Mouse (Mus musculus) spleen, postnatal 4 days (tissue): ENCODE results near the gene Nrxn1.

Source experiments
- DNase-seq, 2 experiments: peaks; one replicate each; pipeline ENCODE4 v3.0.0; 2022; ENCODE audit warnings: low spot score in 2 of 2

Gene Nrxn1

GRCm38 (mm10) chr17:90086826-90087225 lies 1006.0 kb downstream of the Nrxn1 start:
- no peak for DNase-seq

- DNase-seq, result no peak
Observed at GRCm38 (mm10) chr17:90079003-90079402, 1013.9 kb downstream of the Nrxn1 start.

- DNase-seq, result no peak
Observed at GRCm38 (mm10) chr17:90078488-90078887, 1014.4 kb downstream of the Nrxn1 start.

- DNase-seq, result no peak
Observed at GRCm38 (mm10) chr17:90062866-90063265, 1030.0 kb downstream of the Nrxn1 start.

- DNase-seq, result no peak
Observed at GRCm38 (mm10) chr17:90060872-90061271, 1032.0 kb downstream of the Nrxn1 start.

- no peak for DNase-seq
Observed at GRCm38 (mm10) chr17:90060168-90060567, 1032.7 kb downstream of the Nrxn1 start.

- no peak for DNase-seq
Observed at GRCm38 (mm10) chr17:90059320-90060111, 1033.4 kb downstream of the Nrxn1 start.

- DNase-seq, result no peak
Observed at GRCm38 (mm10) chr17:90054312-90054711, 1038.6 kb downstream of the Nrxn1 start.

GRCm38 (mm10) chr17:90039316-90039715 lies 1053.6 kb downstream of the Nrxn1 start:
- DNase-seq, result no peak

GRCm38 (mm10) chr17:90032416-90032815 lies 1060.5 kb downstream of the Nrxn1 start:
- no peak for DNase-seq

- DNase-seq, result no peak
Observed at GRCm38 (mm10) chr17:90016636-90017035, 1076.2 kb downstream of the Nrxn1 start.

- no peak for DNase-seq
Observed at GRCm38 (mm10) chr17:90011761-90012160, 1081.1 kb downstream of the Nrxn1 start.

GRCm38 (mm10) chr17:90007438-90008109 lies 1085.3 kb downstream of the Nrxn1 start:
- DNase-seq, result no peak

- no peak for DNase-seq
Observed at GRCm38 (mm10) chr17:89990651-89991050, 1102.2 kb downstream of the Nrxn1 start.
